Mouse (Mus musculus) liver, embryonic 13.5 days (tissue): ENCODE results near the gene Urgcp. TPM values are rescaled to one million over a fixed set of nuclear protein-coding genes. Genes with fewer than 3 reads are reported as not detected.
A peak's percentile ranks its signal among the peaks of the same experiment; 100 is the strongest.

Experiments used
- ATAC-seq: fragments of 200-750 bp; cut with Nextera tagmentation; 2 replicates; pipeline ENCODE4 v1.8.0; 2017; ENCODE audit warnings: low read depth, mild to moderate bottlenecking, moderate number of reproducible peaks, moderate library complexity
- DNase-seq: peaks from one replicate; pipeline ENCODE4 v3.0.0; 2022
- H3K27ac ChIP-seq: fragments of 300-500 bp; sonication (generic); 2 replicates; pipeline ENCODE4 v1.5.1; 2015; ENCODE audit warnings: moderate library complexity, mild to moderate bottlenecking, inconsistent platforms
- H3K27me3 ChIP-seq: fragments of 300-500 bp; sonication (generic); 2 replicates; pipeline ENCODE4 v1.6.1; 2015; ENCODE audit warnings: mild to moderate bottlenecking, inconsistent platforms
- H3K36me3 ChIP-seq: fragments of 300-500 bp; sonication (generic); 2 replicates; pipeline ENCODE4 v1.6.1; 2015; ENCODE audit warnings: mild to moderate bottlenecking, inconsistent platforms
- H3K4me1 ChIP-seq: fragments of 300-500 bp; sonication (generic); replicated peaks from 2 replicates; pipeline ENCODE4 v1.6.1; 2015; ENCODE audit warnings: inconsistent platforms
- H3K4me2 ChIP-seq: fragments of 300-500 bp; sonication (generic); 2 replicates; pipeline ENCODE4 v1.6.1; 2015; ENCODE audit warnings: inconsistent platforms, mild to moderate bottlenecking, moderate library complexity
- H3K4me3 ChIP-seq: fragments of 300-500 bp; sonication (generic); replicated peaks from 2 replicates; pipeline ENCODE4 v1.5.1; 2015; ENCODE audit warnings: mild to moderate bottlenecking, inconsistent platforms
- H3K9ac ChIP-seq: fragments of 300-500 bp; sonication (generic); 2 replicates; pipeline ENCODE4 v1.6.1; 2015; ENCODE audit warnings: mild to moderate bottlenecking, inconsistent platforms
- H3K9me3 ChIP-seq: fragments of 300-500 bp; sonication (generic); replicated peaks from 2 replicates; pipeline ENCODE4 v1.6.1; 2016; ENCODE audit warnings: inconsistent platforms
- WGBS: fragments of 180-500 bp; shearing (Covaris S2); methylation state at CpG from one replicate; pipeline ENCODE4 v1.1.7; 2015; ENCODE audit not compliant: insufficient replicate concordance; 5-methylcytosine and 5-hydroxymethylcytosine counted together
- polyA plus RNA-seq: library from polyadenylated mRNA; unstranded; fragments of >200 nt; fragmentation: Nextera tagmentation; extraction: Ambion mirVana; gene quantifications from 2 replicates; pipeline ENCODE4 v1.2.1, GENCODE M21; 2015

The Urgcp gene
- polyA plus RNA-seq, 1 experiment from 2014 or later: 9.4 TPM

DNA sequence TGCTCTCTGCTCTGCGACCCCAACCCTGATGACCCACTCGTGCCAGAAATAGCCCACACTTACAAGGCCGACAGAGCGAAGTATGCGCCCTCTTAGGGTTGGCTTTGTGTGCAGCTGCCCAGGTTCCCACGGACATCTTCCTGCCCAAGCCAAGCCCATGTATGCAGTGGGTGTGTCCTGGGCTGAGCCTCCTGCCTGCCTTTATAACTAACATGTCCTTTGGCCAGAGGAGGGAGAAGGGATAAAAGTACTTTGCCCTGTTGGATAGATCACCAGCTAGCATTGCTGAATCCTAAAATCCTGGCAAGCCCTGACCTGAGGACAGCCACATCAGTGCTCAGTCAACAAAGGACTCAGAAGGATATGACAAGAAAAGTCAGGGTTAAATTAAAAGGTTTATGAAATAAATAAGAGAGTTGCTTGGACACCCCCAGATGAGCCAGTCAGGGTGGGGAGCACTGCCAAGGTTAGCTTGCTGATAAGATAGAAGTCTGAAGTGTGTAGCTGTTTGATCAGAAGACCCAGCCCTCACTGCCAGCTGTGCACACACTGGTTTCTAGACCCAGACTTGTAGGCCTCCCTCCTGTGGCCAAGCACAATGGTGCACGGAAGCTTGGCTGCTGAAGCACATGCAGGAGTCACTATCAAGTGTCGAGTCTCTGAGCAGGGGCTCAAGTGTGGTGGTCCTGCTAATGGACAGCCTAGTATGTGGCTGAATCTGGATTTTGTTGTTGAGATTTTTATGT, 20.2 kb upstream of the Urgcp start:
- WGBS: 55% methylated on average over 8 of the region's 8 CpGs

DNA sequence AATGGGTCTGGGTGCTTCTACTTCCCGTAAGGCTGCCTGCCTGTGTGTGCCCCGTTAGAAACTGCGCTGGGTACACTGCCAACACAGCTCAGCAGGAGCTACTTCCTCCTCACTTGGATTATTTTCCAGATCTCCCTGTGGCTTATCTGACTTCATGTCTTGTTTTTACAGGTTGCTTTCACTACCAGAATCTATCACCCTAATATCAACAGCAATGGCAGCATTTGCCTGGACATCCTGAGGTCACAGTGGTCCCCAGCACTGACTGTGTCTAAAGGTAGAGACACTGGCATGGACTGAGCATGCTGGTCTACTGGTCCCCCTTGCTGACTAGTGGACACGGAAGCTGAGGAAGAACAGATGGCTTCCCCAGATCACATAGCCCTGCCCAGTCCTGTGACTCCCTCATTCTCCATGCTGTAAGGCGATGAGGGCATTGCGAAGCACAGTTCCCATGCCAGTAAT, 17.9 kb upstream of the Urgcp start:
- H3K36me3 ChIP-seq: no peaks in the 10 kb centered on the region
- H3K4me2 ChIP-seq: no peak overlapping the region
- H3K27me3 ChIP-seq: no peaks in the 10 kb centered on the region
- no peak overlapping the region for H3K27ac ChIP-seq
- ATAC-seq (no peak), DNase-seq (no peak)
- H3K4me1 ChIP-seq: peaks cover 22% of the 10 kb centered on the region
- no peaks in the 10 kb centered on the region for H3K9me3 ChIP-seq
- no peak overlapping the region for H3K9ac ChIP-seq
- H3K4me3 ChIP-seq: no peak overlapping the region
- WGBS: 85% methylated on average over 6 of the region's 6 CpGs

More for the DNA sequence above, 20.2 kb upstream of the Urgcp start:
- peak; percentile 88 for ATAC-seq
- no peaks in the 10 kb centered on the region for H3K27me3 ChIP-seq
- no peak overlapping the region for H3K4me3 ChIP-seq
- H3K4me1 ChIP-seq: peaks cover 43% of the 10 kb centered on the region
- H3K36me3 ChIP-seq: no peaks in the 10 kb centered on the region
- no peaks in the 10 kb centered on the region for H3K9me3 ChIP-seq
- peak overlapping the region; percentile 42; the same call in 1 of the 2 replicates for H3K9ac ChIP-seq
- H3K4me2 ChIP-seq: peak overlapping the region; percentile 37
- peak overlapping the region; percentile 50 for H3K27ac ChIP-seq
- DNase-seq: peak; percentile 66

DNA sequence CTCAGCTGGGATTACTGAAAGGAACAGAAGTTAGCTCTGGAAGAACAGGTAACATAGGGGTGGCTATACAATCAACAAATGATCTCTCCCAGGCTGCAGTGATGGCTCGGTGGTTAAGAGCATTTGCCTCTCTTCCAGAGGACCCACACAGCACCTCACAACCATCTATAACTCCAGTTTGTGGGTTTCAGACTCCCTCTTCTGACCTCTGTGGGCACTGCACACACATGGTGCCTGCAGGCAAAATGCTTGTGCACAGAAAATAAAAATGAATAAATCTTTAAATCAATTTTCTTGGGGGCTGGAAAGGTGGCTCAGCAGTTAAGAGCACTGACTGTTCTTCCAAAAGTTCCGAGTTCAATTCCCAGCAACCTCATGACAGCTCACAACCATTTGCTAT, 16.3 kb upstream of the Urgcp start:
- Histone ChIP-seq H3K9me3 (no peaks in the 10 kb centered on the region), H3K4me2 (no peak overlapping the region), H3K4me1 (peaks cover 20% of the 10 kb centered on the region), H3K4me3 (no peak overlapping the region), H3K9ac (no peak overlapping the region), H3K36me3 (no peaks in the 10 kb centered on the region), H3K27ac (no peak overlapping the region), H3K27me3 (no peaks in the 10 kb centered on the region)
- DNase-seq (no peak), ATAC-seq (no peak)
- 48% methylated on average over 2 of the region's 2 CpGs for WGBS

DNA sequence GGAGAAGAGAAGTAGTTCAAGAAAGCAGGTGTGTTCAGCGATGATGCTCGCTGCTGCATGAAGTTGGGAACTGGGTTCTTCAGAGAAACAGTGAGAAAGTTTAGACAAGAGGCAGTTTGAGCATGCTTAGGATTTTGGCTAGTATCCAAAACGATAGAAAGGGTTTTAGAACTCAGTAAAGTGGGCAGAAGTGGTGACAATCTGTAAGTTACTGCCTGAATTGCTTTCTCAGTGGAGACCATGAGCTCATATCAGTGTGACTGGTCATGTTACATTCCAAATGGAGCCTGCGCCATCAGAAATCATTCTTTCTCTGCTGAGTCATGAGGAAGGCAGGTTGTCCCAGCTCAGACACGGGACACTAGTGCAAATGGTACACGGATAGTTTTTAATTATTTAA, 3.8 kb upstream of the Urgcp start:
- ATAC-seq (no peak), DNase-seq (no peak)
- Histone ChIP-seq H3K4me1 (peaks cover 16% of the 10 kb centered on the region), H3K27ac (no peak overlapping the region), H3K27me3 (no peaks in the 10 kb centered on the region), H3K9ac (no peak overlapping the region), H3K4me2 (no peak overlapping the region), H3K36me3 (peaks cover 16% of the 10 kb centered on the region), H3K4me3 (no peak overlapping the region), H3K9me3 (no peaks in the 10 kb centered on the region)
- WGBS: 73% methylated on average over 6 of the region's 6 CpGs

DNA sequence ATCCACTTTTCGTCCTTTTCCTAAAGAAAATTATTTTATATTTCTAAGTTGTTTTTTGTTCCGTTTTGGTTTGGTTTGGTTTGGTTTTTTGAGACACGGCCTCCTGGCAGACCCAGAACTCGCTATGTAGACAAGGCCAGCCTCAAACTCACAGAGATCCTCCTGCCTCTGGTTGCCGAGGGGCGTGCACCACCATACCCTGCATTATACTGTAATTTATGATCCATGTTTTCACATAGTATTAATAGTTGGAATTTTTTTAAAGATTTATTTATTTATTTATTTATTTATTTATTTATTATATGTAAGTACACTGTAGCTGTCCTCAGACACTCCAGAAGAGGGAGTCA, 432 bp upstream of the Urgcp start:
- Histone ChIP-seq H3K27me3 (no peaks in the 10 kb centered on the region), H3K4me2 (peak overlapping the region; percentile 89), H3K4me3 (peak overlapping the region; percentile 82), H3K4me1 (peaks cover 34% of the 10 kb centered on the region), H3K9ac (peak overlapping the region; percentile 87), H3K9me3 (no peaks in the 10 kb centered on the region), H3K27ac (peak overlapping the region; percentile 93), H3K36me3 (peaks cover 4% of the 10 kb centered on the region)
- 7% methylated on average over 6 of the region's 6 CpGs for WGBS
- DNase-seq (no peak), ATAC-seq (no peak)

DNA sequence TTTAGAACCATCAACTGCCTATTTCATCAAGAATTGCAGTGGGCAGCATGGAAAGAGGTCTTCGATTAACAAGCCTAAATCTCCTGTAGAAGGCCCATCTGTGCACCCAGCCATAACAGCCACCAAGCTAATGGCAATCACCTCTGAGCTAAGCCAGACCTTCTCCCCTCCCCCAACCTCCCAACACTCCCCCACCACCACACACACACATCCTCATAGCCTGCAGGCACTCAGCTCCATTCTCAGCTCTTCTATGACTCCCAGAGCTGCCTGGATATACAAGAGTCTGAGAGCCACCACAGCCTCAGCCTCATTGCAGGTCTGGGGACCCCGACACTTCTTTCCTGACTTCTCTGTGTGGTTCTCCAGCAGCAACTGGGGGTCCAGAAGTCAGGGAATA, 8.4 kb downstream of the Urgcp start:
- DNase-seq: no peak
- H3K4me3 ChIP-seq: no peak overlapping the region
- no peak for ATAC-seq
- no peak overlapping the region for H3K4me2 ChIP-seq
- H3K27ac ChIP-seq: no peak overlapping the region
- peaks cover 24% of the 10 kb centered on the region for H3K36me3 ChIP-seq
- H3K27me3 ChIP-seq: no peaks in the 10 kb centered on the region
- peaks cover 4% of the 10 kb centered on the region; the same call in 1 of the 2 replicates for H3K4me1 ChIP-seq
- H3K9me3 ChIP-seq: 0 out of 2 replicates have a peak, but pooled peaks cover 6% of the 10 kb centered on the region
- no peak overlapping the region for H3K9ac ChIP-seq
- WGBS: 74% methylated on average over 2 of the region's 2 CpGs

DNA sequence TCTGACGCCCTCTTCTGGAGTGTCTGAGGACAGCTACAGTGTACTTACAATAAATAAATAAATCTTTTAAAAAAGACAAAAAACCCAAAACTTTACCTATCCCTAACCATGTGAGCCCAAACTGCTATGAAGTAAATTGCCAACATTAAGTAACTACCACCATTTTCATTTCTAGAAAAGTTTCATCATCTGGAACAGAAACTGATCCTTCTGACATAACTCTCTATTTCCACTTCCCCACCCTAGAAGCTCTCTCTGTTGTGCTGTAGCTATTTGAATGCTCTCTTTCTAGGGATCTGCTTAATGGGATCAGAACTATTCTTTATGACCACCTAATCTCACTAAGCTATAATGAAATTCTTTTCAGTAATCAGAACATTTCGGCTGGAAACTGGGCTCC, 17.2 kb downstream of the Urgcp start:
- Histone ChIP-seq H3K4me1 (peaks cover 25% of the 10 kb centered on the region), H3K27ac (no peak overlapping the region), H3K27me3 (no peaks in the 10 kb centered on the region), H3K4me2 (no peak overlapping the region), H3K9ac (no peak overlapping the region), H3K4me3 (no peak overlapping the region), H3K36me3 (0 out of 2 replicates have a peak, but pooled peaks cover 5% of the 10 kb centered on the region), H3K9me3 (no peaks in the 10 kb centered on the region)
- no peak for DNase-seq
- WGBS: 67% methylated on average over 2 of the region's 2 CpGs
- ATAC-seq: no peak

DNA sequence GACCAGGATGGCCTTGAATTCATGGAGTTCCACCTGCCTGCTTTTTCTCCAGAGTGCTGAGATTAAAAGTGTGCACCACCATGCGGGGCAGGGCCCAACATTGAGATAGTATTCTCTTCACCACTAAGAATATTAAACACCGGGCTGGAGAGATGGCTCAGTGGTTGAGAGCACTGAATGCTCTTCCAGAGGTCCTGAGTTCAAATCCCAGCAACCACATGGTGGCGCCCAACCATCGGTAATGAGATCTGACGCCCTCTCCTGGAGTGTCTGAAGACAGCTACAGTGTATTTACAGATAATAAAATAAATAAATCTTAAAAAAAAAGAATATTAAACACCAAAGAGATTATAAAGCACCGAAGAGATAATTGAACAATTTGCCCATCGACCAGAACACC, 20.1 kb downstream of the Urgcp start:
- Histone ChIP-seq H3K36me3 (no peaks in the 10 kb centered on the region), H3K9me3 (no peaks in the 10 kb centered on the region), H3K27ac (peak overlapping the region; percentile 24; the same call in 1 of the 2 replicates), H3K4me1 (peaks cover 38% of the 10 kb centered on the region), H3K4me3 (no peak overlapping the region), H3K4me2 (no peak overlapping the region), H3K27me3 (no peaks in the 10 kb centered on the region), H3K9ac (no peak overlapping the region)
- 67% methylated on average over 7 of the region's 7 CpGs for whole genome bisulfite sequencing
- DNase-seq (peak; percentile 40), ATAC-seq (no peak)

DNA sequence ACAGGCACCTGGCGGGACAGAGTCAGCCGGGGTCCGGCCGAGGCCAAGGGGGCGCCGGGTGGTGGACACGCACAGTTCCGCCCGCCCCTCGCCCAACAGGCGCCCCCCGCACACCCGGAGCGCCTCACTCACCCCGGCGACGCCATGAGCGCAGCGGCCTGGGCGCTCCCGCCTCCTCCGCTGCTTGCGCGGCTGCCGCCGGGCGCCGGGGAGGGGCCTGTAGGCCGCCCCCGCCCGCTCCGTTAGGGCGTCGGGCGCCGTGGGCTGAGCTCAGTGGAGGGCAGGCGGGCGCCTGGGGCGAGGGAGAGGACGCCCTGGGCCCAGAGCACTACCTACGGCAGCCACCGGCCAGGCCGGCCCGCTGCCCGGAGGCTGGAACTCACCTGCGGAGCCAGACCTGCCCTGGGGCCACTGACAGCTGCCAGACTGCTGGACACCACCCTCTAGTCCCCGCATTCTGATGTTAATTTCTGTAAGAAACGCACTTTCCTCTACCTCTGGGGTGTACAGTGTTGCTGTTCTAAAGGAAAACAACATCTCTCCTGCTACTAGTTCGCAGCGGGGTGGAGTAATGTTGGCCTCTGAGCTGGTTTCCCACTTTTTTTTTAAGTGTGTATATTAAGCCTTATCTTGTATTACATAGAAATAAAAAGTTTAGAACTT, 21.1 kb downstream of the Urgcp start:
- Histone ChIP-seq H3K9me3 (no peaks in the 10 kb centered on the region), H3K9ac (peak overlapping the region; percentile 99), H3K27me3 (no peaks in the 10 kb centered on the region), H3K4me3 (peak overlapping the region; percentile 97), H3K4me2 (peak overlapping the region; percentile 91), H3K27ac (peak overlapping the region; percentile 92), H3K4me1 (peaks cover 38% of the 10 kb centered on the region), H3K36me3 (no peaks in the 10 kb centered on the region)
- WGBS: under 1% methylated on average over 48 of the region's 50 CpGs
- DNase-seq (peak; percentile 79), ATAC-seq (peak; percentile 100)

DNA sequence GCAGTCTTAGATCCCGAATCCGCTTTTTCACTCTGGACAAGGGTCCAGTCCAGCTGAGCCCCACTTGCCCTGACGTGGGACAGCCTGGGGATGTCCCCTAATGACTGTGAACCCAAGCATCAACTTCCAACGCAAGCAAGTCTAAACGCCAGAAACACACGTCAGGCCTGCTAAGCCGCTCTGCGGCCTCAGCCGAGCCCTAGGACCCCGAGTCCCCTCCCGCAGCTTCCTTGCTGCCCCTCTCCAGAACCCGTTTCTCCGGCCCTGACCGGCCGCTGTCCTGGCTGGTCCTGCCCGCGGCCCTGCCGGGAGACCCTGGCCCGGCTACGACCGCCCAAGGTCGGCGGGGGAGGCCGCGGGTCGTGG, 21.6 kb downstream of the Urgcp start:
- DNase-seq: no peak
- H3K4me1 ChIP-seq: peaks cover 38% of the 10 kb centered on the region
- peak overlapping the region; percentile 97 for H3K4me3 ChIP-seq
- H3K4me2 ChIP-seq: peak overlapping the region; percentile 91
- H3K9me3 ChIP-seq: no peaks in the 10 kb centered on the region
- H3K36me3 ChIP-seq: no peaks in the 10 kb centered on the region
- H3K27ac ChIP-seq: peak overlapping the region; percentile 92
- no peaks in the 10 kb centered on the region for H3K27me3 ChIP-seq
- peak; percentile 49 for ATAC-seq
- peak overlapping the region; percentile 99 for H3K9ac ChIP-seq
- 4% methylated on average over 26 of the region's 26 CpGs for WGBS

DNA sequence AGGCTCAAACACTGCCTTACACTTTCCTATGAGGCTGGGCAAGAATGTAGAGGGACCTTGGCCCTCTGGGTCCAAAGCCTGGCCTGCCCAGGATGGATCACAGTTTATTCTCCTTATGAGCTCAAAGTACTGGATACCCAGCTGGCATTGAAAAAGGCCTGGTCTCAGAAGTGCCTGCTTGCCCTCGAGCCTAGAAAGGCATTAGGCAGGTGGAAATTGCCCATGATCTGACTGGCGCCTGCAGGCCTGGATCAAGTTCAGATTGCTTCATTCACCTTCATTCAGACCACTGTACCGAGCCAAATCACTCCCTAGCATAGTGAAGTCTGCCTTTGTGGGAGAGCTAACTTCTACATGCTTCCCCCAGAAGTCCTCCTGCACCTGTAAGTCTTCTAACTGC, 22.3 kb downstream of the Urgcp start:
- Histone ChIP-seq H3K4me2 (peak overlapping the region; percentile 91), H3K9ac (peak overlapping the region; percentile 99), H3K27ac (peak overlapping the region; percentile 43), H3K9me3 (no peaks in the 10 kb centered on the region), H3K36me3 (no peaks in the 10 kb centered on the region), H3K27me3 (no peaks in the 10 kb centered on the region), H3K4me1 (peaks cover 40% of the 10 kb centered on the region), H3K4me3 (peak overlapping the region; percentile 97)
- no peak for DNase-seq
- WGBS: 62% methylated on average over 3 of the region's 3 CpGs
- no peak for ATAC-seq
